Mouse (Mus musculus) brain, embryonic 14.5 days (tissue): ENCODE results near the gene Paqr9.

Experiments used
- CTCF ChIP-seq: fragments of 200-500 bp; IDR thresholded peaks from 2 replicates; pipeline ENCODE4 v1.5.1; 2012; ENCODE audit warnings: inconsistent platforms, mild to moderate bottlenecking, moderate library complexity, borderline replicate concordance; ENCODE audit not compliant: insufficient read depth, insufficient read length; ENCODE audit errors: extremely low read depth
- POLR2A ChIP-seq: fragments of 200-500 bp; IDR thresholded peaks from 2 replicates; pipeline ENCODE4 v1.6.1; 2012; ENCODE audit warnings: mild to moderate bottlenecking, inconsistent platforms, borderline replicate concordance; ENCODE audit not compliant: poor library complexity, insufficient read depth, insufficient read length, severe bottlenecking; ENCODE audit errors: extremely low read depth

DNA sequence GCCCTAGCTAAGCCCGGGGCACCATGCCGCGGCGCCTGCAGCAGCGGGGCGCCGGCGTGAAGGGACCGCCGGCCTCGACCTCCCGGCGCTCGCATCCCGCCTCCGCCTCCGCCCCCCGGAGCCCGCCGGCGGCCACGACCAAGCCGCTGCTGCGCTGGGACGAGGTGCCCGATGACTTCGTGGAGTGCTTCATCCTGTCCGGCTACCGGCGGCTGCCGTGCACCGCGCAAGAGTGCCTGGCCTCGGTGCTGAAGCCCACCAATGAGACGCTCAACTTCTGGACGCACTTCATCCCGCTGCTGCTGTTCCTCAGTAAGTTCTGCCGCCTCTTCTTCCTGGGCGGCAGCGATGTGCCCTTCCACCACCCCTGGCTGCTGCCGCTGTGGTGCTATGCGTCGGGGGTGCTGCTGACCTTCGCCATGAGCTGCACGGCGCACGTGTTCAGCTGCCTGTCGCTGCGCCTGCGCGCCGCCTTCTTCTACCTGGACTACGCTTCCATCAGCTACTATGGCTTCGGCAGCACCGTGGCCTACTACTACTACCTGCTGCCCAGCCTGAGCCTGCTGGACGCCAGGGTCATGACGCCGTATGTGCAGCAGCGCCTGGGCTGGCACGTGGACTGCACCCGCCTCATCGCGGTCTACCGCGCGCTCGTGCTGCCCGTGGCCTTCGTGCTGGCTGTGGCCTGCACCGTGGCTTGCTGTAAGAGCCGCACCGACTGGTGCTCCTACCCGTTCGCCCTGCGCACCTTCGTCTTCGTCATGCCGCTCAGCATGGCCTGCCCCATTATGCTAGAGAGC lies 679 bp downstream of the Paqr9 start:
- no peak for TF ChIP-seq CTCF
- no peak for TF ChIP-seq POLR2A
